Mouse (Mus musculus) midbrain, embryonic 14.5 days (tissue): ENCODE measurements around the gene Rnase1. TPM values are rescaled to one million over a fixed set of nuclear protein-coding genes. Genes with fewer than 3 reads are reported as not detected.
A peak's percentile ranks its signal among the peaks of the same experiment; 100 is the strongest.

ENCODE experiments used
- ATAC-seq: fragments of 200-750 bp; cut with Nextera tagmentation; 2 replicates; pipeline ENCODE4 v1.8.0; 2017; ENCODE audit warnings: moderate number of reproducible peaks, moderate library complexity; ENCODE audit not compliant: low FRiP score, low TSS enrichment
- DNase-seq: peaks from one replicate; pipeline ENCODE4 v3.0.0-alpha.2; 2015
- H3K27ac ChIP-seq: fragments of 300-500 bp; sonication (generic); replicated peaks from 2 replicates; pipeline ENCODE4 v1.5.1; 2014; ENCODE audit warnings: mild to moderate bottlenecking, low read depth, low read length, moderate library complexity
- H3K27me3 ChIP-seq: fragments of 300-500 bp; sonication (generic); 2 replicates; pipeline ENCODE4 v1.6.1; 2014; ENCODE audit warnings: low read length, control low read depth, mixed read lengths; ENCODE audit not compliant: control insufficient read depth, insufficient read depth
- H3K36me3 ChIP-seq: fragments of 300-500 bp; sonication (generic); 2 replicates; pipeline ENCODE4 v1.6.1; 2014; ENCODE audit warnings: low read length, control low read depth; ENCODE audit not compliant: control insufficient read depth, insufficient read depth
- H3K4me1 ChIP-seq: fragments of 300-500 bp; sonication (generic); 2 replicates; pipeline ENCODE4 v1.6.1; 2014; ENCODE audit warnings: mild to moderate bottlenecking, antibody characterized with exemption, low read length, control low read depth; ENCODE audit not compliant: control insufficient read depth, insufficient read depth
- H3K4me2 ChIP-seq: fragments of 300-500 bp; sonication (generic); 2 replicates; pipeline ENCODE4 v1.6.1; 2014; ENCODE audit warnings: mild to moderate bottlenecking, low read length, moderate library complexity
- H3K4me3 ChIP-seq: fragments of 300-500 bp; sonication (generic); replicated peaks from 2 replicates; pipeline ENCODE4 v1.5.1; 2014; ENCODE audit warnings: low read depth, low read length
- H3K9ac ChIP-seq: fragments of 300-500 bp; sonication (generic); replicated peaks from 2 replicates; pipeline ENCODE4 v1.6.1; 2014; ENCODE audit warnings: mild to moderate bottlenecking, low read length, moderate library complexity
- H3K9me3 ChIP-seq: fragments of 300-500 bp; sonication (generic); 2 replicates; pipeline ENCODE4 v1.6.1; 2016; ENCODE audit warnings: low read length, control low read depth, mixed read lengths; ENCODE audit not compliant: control insufficient read depth
- WGBS: fragments of 180-500 bp; shearing (Covaris S2); extraction: QIAGEN DNeasy Blood & Tissue Kit; methylation state at CpG from one replicate; pipeline ENCODE4 v1.1.7; 2014; 5-methylcytosine and 5-hydroxymethylcytosine counted together
- polyA plus RNA-seq: library from polyadenylated mRNA; unstranded; fragments of >200 nt; fragmentation: Nextera tagmentation; extraction: Ambion mirVana; gene quantifications from 2 replicates; pipeline ENCODE4 v1.2.1, GENCODE M21; 2014

The Rnase1 gene
- polyA plus RNA-seq, 1 experiment from 2014 or later = not detected

GRCm38 (mm10) chr14:51145521-51145920 is 1.1 kb downstream of the Rnase1 start:
- DNase-seq (no peak), ATAC-seq (no peak)
- 93% methylated on average over 6 of the region's 6 CpGs for WGBS
- H3K9ac ChIP-seq = no peak overlapping the region
- no peaks in the 10 kb centered on the region for H3K36me3 ChIP-seq
- no peak overlapping the region for H3K4me2 ChIP-seq
- H3K4me3 ChIP-seq = no peak overlapping the region
- no peak overlapping the region for H3K27ac ChIP-seq
- no peaks in the 10 kb centered on the region for H3K27me3 ChIP-seq
- H3K4me1 ChIP-seq = 0 out of 2 replicates have a peak, but pooled peaks cover 3% of the 10 kb centered on the region
- no peaks in the 10 kb centered on the region for H3K9me3 ChIP-seq

- ATAC-seq = no peak
- WGBS = 97% methylated on average over 4 of the region's 4 CpGs
Measured at GRCm38 (mm10) chr14:51144451-51144850, 2.1 kb downstream of the Rnase1 start.

GRCm38 (mm10) chr14:51143937-51144336 is 2.6 kb downstream of the Rnase1 start:
- Histone ChIP-seq H3K27me3 (no peaks in the 10 kb centered on the region), H3K4me1 (0 out of 2 replicates have a peak, but pooled peaks cover 3% of the 10 kb centered on the region), H3K36me3 (no peaks in the 10 kb centered on the region), H3K4me2 (no peak overlapping the region), H3K9me3 (no peaks in the 10 kb centered on the region), H3K9ac (no peak overlapping the region), H3K27ac (no peak overlapping the region), H3K4me3 (no peak overlapping the region)
- 93% methylated on average over 2 of the region's 2 CpGs for WGBS
- ATAC-seq = no peak
- no peak for DNase-seq

More at GRCm38 (mm10) chr14:51144451-51144850, 2.1 kb downstream of the Rnase1 start:
- no peak for DNase-seq
- no peak overlapping the region for H3K27ac ChIP-seq
- H3K36me3 ChIP-seq = no peaks in the 10 kb centered on the region
- no peak overlapping the region for H3K9ac ChIP-seq
- no peaks in the 10 kb centered on the region for H3K27me3 ChIP-seq
- no peak overlapping the region for H3K4me3 ChIP-seq
- H3K4me2 ChIP-seq = no peak overlapping the region
- H3K4me1 ChIP-seq = 0 out of 2 replicates have a peak, but pooled peaks cover 3% of the 10 kb centered on the region
- no peaks in the 10 kb centered on the region for H3K9me3 ChIP-seq

- WGBS = 91% methylated on average over 4 of the region's 4 CpGs
- H3K4me1 ChIP-seq = 0 out of 2 replicates have a peak, but pooled peaks cover 3% of the 10 kb centered on the region
- H3K4me2 ChIP-seq = no peak overlapping the region
- ATAC-seq (no peak), DNase-seq (no peak)
- H3K27me3 ChIP-seq = no peaks in the 10 kb centered on the region
- H3K27ac ChIP-seq = no peak overlapping the region
- no peaks in the 10 kb centered on the region for H3K36me3 ChIP-seq
- H3K9ac ChIP-seq = no peak overlapping the region
- H3K4me3 ChIP-seq = no peak overlapping the region
- no peaks in the 10 kb centered on the region for H3K9me3 ChIP-seq
Measured at GRCm38 (mm10) chr14:51143287-51143686, 3.3 kb downstream of the Rnase1 start.

GRCm38 (mm10) chr14:51142568-51142967 is 4.0 kb downstream of the Rnase1 start:
- ATAC-seq = no peak
- 85% methylated on average over 3 of the region's 3 CpGs for WGBS
- Histone ChIP-seq H3K4me3 (no peak overlapping the region), H3K27ac (no peak overlapping the region), H3K27me3 (no peaks in the 10 kb centered on the region), H3K4me2 (no peak overlapping the region), H3K4me1 (0 out of 2 replicates have a peak, but pooled peaks cover 3% of the 10 kb centered on the region), H3K9me3 (no peaks in the 10 kb centered on the region), H3K36me3 (no peaks in the 10 kb centered on the region), H3K9ac (no peak overlapping the region)
- DNase-seq = no peak

GRCm38 (mm10) chr14:51142119-51142518 is 4.5 kb downstream of the Rnase1 start:
- no peaks in the 10 kb centered on the region for H3K36me3 ChIP-seq
- ATAC-seq (no peak), DNase-seq (no peak)
- H3K4me2 ChIP-seq = no peak overlapping the region
- no peak overlapping the region for H3K27ac ChIP-seq
- 91% methylated on average over 4 of the region's 4 CpGs for WGBS
- no peaks in the 10 kb centered on the region for H3K9me3 ChIP-seq
- H3K4me1 ChIP-seq = 0 out of 2 replicates have a peak, but pooled peaks cover 3% of the 10 kb centered on the region
- H3K27me3 ChIP-seq = no peaks in the 10 kb centered on the region
- H3K4me3 ChIP-seq = no peak overlapping the region
- H3K9ac ChIP-seq = no peak overlapping the region

GRCm38 (mm10) chr14:51140342-51140741 is 6.2 kb downstream of the Rnase1 start:
- Histone ChIP-seq H3K9ac (no peak overlapping the region), H3K27ac (no peak overlapping the region), H3K27me3 (no peaks in the 10 kb centered on the region), H3K36me3 (no peaks in the 10 kb centered on the region), H3K9me3 (no peaks in the 10 kb centered on the region), H3K4me2 (no peak overlapping the region), H3K4me1 (no peaks in the 10 kb centered on the region), H3K4me3 (no peak overlapping the region)
- no peak for ATAC-seq
- 89% methylated on average over 2 of the region's 2 CpGs for WGBS
- DNase-seq = peak; percentile 7

GRCm38 (mm10) chr14:51132372-51132771 is 14.2 kb downstream of the Rnase1 start:
- no peak overlapping the region for H3K27ac ChIP-seq
- ATAC-seq (no peak), DNase-seq (no peak)
- 89% methylated on average over 4 of the region's 4 CpGs for WGBS
- no peaks in the 10 kb centered on the region for H3K27me3 ChIP-seq
- H3K4me1 ChIP-seq = no peaks in the 10 kb centered on the region
- no peak overlapping the region for H3K4me3 ChIP-seq
- H3K4me2 ChIP-seq = no peak overlapping the region
- no peak overlapping the region for H3K9ac ChIP-seq
- no peaks in the 10 kb centered on the region for H3K36me3 ChIP-seq
- no peaks in the 10 kb centered on the region for H3K9me3 ChIP-seq

- Histone ChIP-seq H3K4me3 (no peak overlapping the region), H3K4me2 (no peak overlapping the region), H3K27ac (no peak overlapping the region), H3K36me3 (no peaks in the 10 kb centered on the region), H3K9ac (no peak overlapping the region), H3K9me3 (no peaks in the 10 kb centered on the region), H3K27me3 (no peaks in the 10 kb centered on the region), H3K4me1 (no peaks in the 10 kb centered on the region)
- ATAC-seq (no peak), DNase-seq (no peak)
- 83% methylated on average over 7 of the region's 7 CpGs for WGBS
Measured at GRCm38 (mm10) chr14:51131086-51131815, 15.3 kb downstream of the Rnase1 start.
